Mouse (Mus musculus) CH12.LX (cell line): ENCODE results near the gene Siae. TPM values are rescaled to one million over a fixed set of nuclear protein-coding genes. Genes with fewer than 3 reads are reported as not detected.
A peak's percentile ranks its signal among the peaks of the same experiment; 100 is the strongest.

Experiments
- DNase-seq: peaks from one replicate; pipeline ENCODE4 v3.0.0-alpha.2; 2013; ENCODE audit errors: extremely low read depth
- H3K27ac ChIP-seq: 2 replicates; pipeline ENCODE4 v1.5.1; 2012; ENCODE audit warnings: low read depth, mild to moderate bottlenecking, control low read depth, moderate library complexity; ENCODE audit not compliant: insufficient read depth
- H3K27me3 ChIP-seq: replicated peaks from 2 replicates; pipeline ENCODE3; 2012; ENCODE audit warnings: inconsistent platforms
- H3K36me3 ChIP-seq, 2 experiments: replicated peaks in 1 of 2; 2 replicates each; pipeline versions ENCODE3 to v1.6.1; 2012; ENCODE audit warnings: inconsistent platforms in 1 of 2, low read length in 1 of 2, mild to moderate bottlenecking in 1 of 2, mixed read lengths in 1 of 2, moderate library complexity in 1 of 2; ENCODE audit not compliant: control insufficient read depth in 1 of 2, insufficient read depth in 1 of 2
- H3K4me1 ChIP-seq, 2 experiments: 2 replicates each; pipeline ENCODE4 v1.6.1; 2012; ENCODE audit warnings: inconsistent platforms in 1 of 2, moderate library complexity in 1 of 2; ENCODE audit not compliant: insufficient read depth in 2 of 2, control insufficient read depth in 1 of 2
- H3K4me2 ChIP-seq: 2 replicates; pipeline ENCODE4 v1.6.1; 2012; ENCODE audit warnings: low read depth, mild to moderate bottlenecking, control low read depth; ENCODE audit not compliant: poor library complexity, insufficient read depth, severe bottlenecking
- H3K4me3 ChIP-seq, 3 experiments: fragments of 150-350 bp in 1 of 3; sonication (generic) in 1 of 3; replicated peaks in 1 of 3; 2 replicates each; pipeline versions ENCODE3 to v1.5.1; 2011 to 2012; ENCODE audit warnings: low read depth in 2 of 3, low read length in 2 of 3, mild to moderate bottlenecking in 2 of 3, moderate library complexity in 2 of 3, control low read depth in 1 of 3, improper control_type of control experiment in 1 of 3, inconsistent platforms in 1 of 3, mixed read lengths in 1 of 3; ENCODE audit not compliant: poor library complexity in 1 of 3
- H3K79me2 ChIP-seq: replicated peaks from 2 replicates; pipeline ENCODE4 v1.6.1; 2012; ENCODE audit warnings: mild to moderate bottlenecking, moderate library complexity; ENCODE audit not compliant: control insufficient read depth, poor library complexity, insufficient read depth, severe bottlenecking; ENCODE audit errors: extremely low read depth
- H3K9ac ChIP-seq: 2 replicates; pipeline ENCODE4 v1.6.1; 2012; ENCODE audit warnings: low read depth, mild to moderate bottlenecking, control low read depth, moderate library complexity; ENCODE audit not compliant: insufficient read depth
- H3K9me3 ChIP-seq: replicated peaks from 2 replicates; pipeline ENCODE3; 2012; ENCODE audit warnings: low read length, inconsistent platforms, mixed read lengths
- BHLHE40 ChIP-seq: IDR thresholded peaks from 2 replicates; pipeline ENCODE4 v1.6.1; 2011; ENCODE audit warnings: mild to moderate bottlenecking, low read depth, low read length, improper control_type of control experiment
- CHD2 ChIP-seq: IDR thresholded peaks from 2 replicates; pipeline ENCODE4 v1.6.1; 2011; ENCODE audit warnings: low read length, improper control_type of control experiment
- CTCF ChIP-seq, 2 experiments: IDR thresholded peaks in 1 of 2; conservative IDR thresholded peaks in 1 of 2; 2 replicates each; pipeline ENCODE4 v1.5.1; 2011 to 2012; ENCODE audit warnings: low read depth in 2 of 2, low read length in 2 of 2, improper control_type of control experiment in 1 of 2, inconsistent platforms in 1 of 2, mild to moderate bottlenecking in 1 of 2, moderate library complexity in 1 of 2
- ELF1 ChIP-seq: IDR thresholded peaks from 2 replicates; pipeline ENCODE4 v1.6.1; 2014; ENCODE audit warnings: low read depth, mild to moderate bottlenecking, inconsistent platforms, low read length, improper control_type of control experiment
- ETS1 ChIP-seq: conservative IDR thresholded peaks from 2 replicates; pipeline ENCODE4 v1.6.1; 2012; ENCODE audit warnings: low read depth, mild to moderate bottlenecking, inconsistent platforms, low read length, improper control_type of control experiment, moderate library complexity
- GABPA ChIP-seq: IDR thresholded peaks from 2 replicates; pipeline ENCODE4 v1.6.1; 2012; ENCODE audit warnings: low read depth, low read length, improper control_type of control experiment, inconsistent platforms; ENCODE audit not compliant: insufficient replicate concordance
- JUN ChIP-seq: IDR thresholded peaks from 2 replicates; pipeline ENCODE4 v1.6.1; 2011; ENCODE audit warnings: low read depth, mild to moderate bottlenecking, low read length, improper control_type of control experiment, moderate library complexity; ENCODE audit not compliant: insufficient read depth
- JUND ChIP-seq: conservative IDR thresholded peaks from 2 replicates; pipeline ENCODE4 v1.6.1; 2011; ENCODE audit warnings: low read depth, low read length, improper control_type of control experiment
- MYC ChIP-seq: IDR thresholded peaks from 2 replicates; pipeline ENCODE4 v1.6.1; 2011; ENCODE audit warnings: low read depth, mild to moderate bottlenecking, improper control_type of control experiment, low read length
- NELFE ChIP-seq: IDR thresholded peaks from 2 replicates; pipeline ENCODE4 v1.6.1; 2011; ENCODE audit warnings: low read depth, low read length, improper control_type of control experiment
- NRF1 ChIP-seq: IDR thresholded peaks from 2 replicates; pipeline ENCODE4 v1.6.1; 2014; ENCODE audit warnings: low read depth, mild to moderate bottlenecking, inconsistent platforms, low read length, improper control_type of control experiment, moderate library complexity
- PAX5 ChIP-seq: IDR thresholded peaks from 2 replicates; pipeline ENCODE4 v1.6.1; 2012; ENCODE audit warnings: low read length, inconsistent platforms, mixed read lengths
- RAD21 ChIP-seq: IDR thresholded peaks from 2 replicates; pipeline ENCODE4 v1.6.1; 2011; ENCODE audit warnings: low read depth, mild to moderate bottlenecking, low read length, improper control_type of control experiment, moderate library complexity
- SMC3 ChIP-seq: IDR thresholded peaks from 2 replicates; pipeline ENCODE4 v1.6.1; 2011; ENCODE audit warnings: low read depth, low read length, improper control_type of control experiment
- TBP ChIP-seq: conservative IDR thresholded peaks from 2 replicates; pipeline ENCODE4 v1.6.1; 2011; ENCODE audit warnings: low read depth, low read length, improper control_type of control experiment
- UBTF ChIP-seq: IDR thresholded peaks from 2 replicates; pipeline ENCODE4 v1.6.1; 2012; ENCODE audit warnings: low read depth, mild to moderate bottlenecking, inconsistent platforms, low read length, improper control_type of control experiment, moderate library complexity
- USF1 ChIP-seq: IDR thresholded peaks from 2 replicates; pipeline ENCODE4 v1.6.1; 2014; ENCODE audit warnings: low read depth, mild to moderate bottlenecking, inconsistent platforms, low read length, improper control_type of control experiment
- USF2 ChIP-seq: conservative IDR thresholded peaks from 2 replicates; pipeline ENCODE4 v1.6.1; 2011; ENCODE audit warnings: low read depth, low read length, improper control_type of control experiment
- dilution Hi-C: fragments of 300-500 bp; cut with MboI; formaldehyde crosslinking; loops from 2 replicates; pipeline ENCODE4 v1.14.3; 2020; ENCODE audit warnings: low sequenced_read_pairs; ENCODE audit not compliant: extremely low pct_unique_long_range_greater_than_20kb, extremely low pct_ligation_motif_present
- in situ Hi-C: fragments of 300-500 bp; cut with MboI; formaldehyde crosslinking; loops from 3 replicates; pipeline ENCODE4 v1.14.3; 2019; ENCODE audit warnings: low sequenced_read_pairs, low pct_ligation_motif_present, low pct_unique_long_range_greater_than_20kb, mixed read lengths
- polyA plus RNA-seq: library from polyadenylated mRNA; unstranded; fragments of >175 nt; gene quantifications from 2 replicates; pipeline ENCODE4 v1.2.1, GENCODE M21; 2012; ENCODE audit warnings: low read depth; ENCODE audit not compliant: insufficient read length
- total RNA-seq, 2 experiments: library from RNA; depleted of rRNA; stranded (reverse); fragments of 300-350 nt in 1 of 2; fragments of >200 nt in 1 of 2; gene quantifications; 2 replicates each; pipeline ENCODE4 v1.2.3; 2012 to 2014

Siae gene
- total RNA-seq (2012; rRNA removed), result 5.7 and 8.6 TPM in 2 replicates
- 5.9 and 6.2 TPM in 2 replicates for total RNA-seq (2014; rRNA removed)
- 7.4 and 7.9 TPM in 2 replicates for polyA plus RNA-seq

DNA sequence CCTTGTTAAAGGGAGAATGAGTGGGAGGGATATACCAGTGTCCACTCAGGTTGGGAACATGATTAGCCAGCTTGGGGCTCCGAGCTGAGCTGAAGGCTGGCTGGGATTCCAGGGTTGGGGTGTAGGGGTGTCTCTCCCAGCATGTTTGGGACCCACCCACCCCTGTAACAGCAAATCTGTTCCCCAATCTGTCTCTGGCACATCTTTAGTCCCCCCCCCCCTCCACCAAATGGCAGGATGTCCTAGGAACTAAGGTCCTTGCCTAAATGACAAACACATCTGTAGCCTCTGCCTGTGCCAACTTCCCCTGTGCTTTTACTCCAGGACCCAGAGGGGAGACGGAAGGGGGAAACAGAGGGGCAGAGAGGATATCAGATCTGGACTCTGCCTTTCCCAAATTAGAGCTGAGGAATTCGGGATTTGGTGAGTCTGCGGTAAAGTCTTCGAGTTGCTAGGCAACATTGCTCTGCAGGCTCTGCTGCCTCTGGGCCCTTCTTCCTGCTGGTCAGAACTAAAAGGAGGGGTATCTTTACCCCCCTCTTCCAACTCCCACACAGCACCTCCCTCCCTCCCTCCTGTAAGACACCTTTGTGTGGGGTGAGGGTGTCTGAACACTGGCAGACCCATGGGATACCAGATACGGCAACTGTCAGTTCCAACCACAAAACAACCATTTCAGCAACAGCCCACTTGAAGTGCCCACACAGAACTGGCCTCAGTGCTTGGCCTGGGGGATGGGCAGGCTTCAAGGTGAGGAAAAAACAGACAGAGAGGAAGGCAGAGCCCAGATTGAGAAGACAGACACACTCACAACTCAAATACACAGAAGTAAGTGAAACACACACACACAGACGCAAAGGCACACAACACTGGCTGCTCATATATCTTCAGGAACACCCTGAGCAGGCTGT lies at the start of gene Siae:
Gene Siae, plus strand, starts transcription at position 861 of the 911 bp plus-strand sequence.
- Histone ChIP-seq H3K4me1 (peaks cover 6 to 45% of the 10 kb centered on the region in 2 experiments), H3K4me2 (no peak within 1 kb of the TSS), H3K27me3 (peaks cover 28% of the 10 kb centered on the region), H3K9ac (no peak within 1 kb of the TSS), H3K79me2 (no peaks in the 10 kb centered on the region), H3K36me3 (no peaks in the 10 kb centered on the region), H3K4me3 (no peak within 1 kb of the TSS), H3K9me3 (no peaks in the 10 kb centered on the region), H3K27ac (no peak within 1 kb of the TSS)
- no peak for TF ChIP-seq SMC3
- TF ChIP-seq ETS1, result no peak
- in situ Hi-C loops (no loop called here), dilution Hi-C loops (no loop called here)
- no peak for DNase-seq

DNA sequence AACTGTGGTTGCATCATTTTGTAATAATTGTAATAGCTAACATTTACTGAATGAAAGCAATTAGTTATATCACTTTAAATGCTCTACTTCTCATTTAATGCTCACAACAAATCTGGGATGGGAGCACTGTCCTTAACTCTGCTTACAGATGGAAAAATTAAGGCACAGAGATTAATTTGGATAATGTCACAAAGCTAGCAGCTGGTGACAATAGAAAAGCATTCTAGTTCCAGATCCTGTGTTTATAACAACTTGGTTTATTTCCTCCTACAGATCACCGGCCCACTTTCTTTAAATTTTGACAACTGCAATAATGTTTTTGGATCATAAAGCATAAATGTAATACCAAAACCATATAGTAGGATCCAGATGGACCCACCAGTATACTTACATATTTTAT lies 49.5 kb upstream of the Siae start:
- dilution Hi-C loops, result no loop called here
- no peaks in the 10 kb centered on the region for H3K27me3 ChIP-seq
- peaks cover 0 to 6% of the 10 kb centered on the region in 2 experiments for H3K36me3 ChIP-seq
- no peak overlapping the region for H3K4me3 ChIP-seq
- TF ChIP-seq UBTF, result no peak
- TF ChIP-seq PAX5, result no peak
- TF ChIP-seq NELFE, result no peak
- TF ChIP-seq NRF1, result no peak
- TF ChIP-seq MYC, result no peak
- no peak for TF ChIP-seq GABPA
- TF ChIP-seq ELF1, result no peak
- TF ChIP-seq JUND, result no peak
- no peak for TF ChIP-seq JUN
- H3K9me3 ChIP-seq, result no peaks in the 10 kb centered on the region
- H3K4me1 ChIP-seq, result peaks cover 0 to 3% of the 10 kb centered on the region in 2 experiments; a peak in 1 of 4 replicates
- no peak overlapping the region for H3K9ac ChIP-seq
- in situ Hi-C loops, result no loop called here
- H3K79me2 ChIP-seq, result peaks cover 4% of the 10 kb centered on the region; the same call in 1 of the 2 replicates
- no peak overlapping the region for H3K4me2 ChIP-seq
- DNase-seq, result no peak
- no peak overlapping the region for H3K27ac ChIP-seq

DNA sequence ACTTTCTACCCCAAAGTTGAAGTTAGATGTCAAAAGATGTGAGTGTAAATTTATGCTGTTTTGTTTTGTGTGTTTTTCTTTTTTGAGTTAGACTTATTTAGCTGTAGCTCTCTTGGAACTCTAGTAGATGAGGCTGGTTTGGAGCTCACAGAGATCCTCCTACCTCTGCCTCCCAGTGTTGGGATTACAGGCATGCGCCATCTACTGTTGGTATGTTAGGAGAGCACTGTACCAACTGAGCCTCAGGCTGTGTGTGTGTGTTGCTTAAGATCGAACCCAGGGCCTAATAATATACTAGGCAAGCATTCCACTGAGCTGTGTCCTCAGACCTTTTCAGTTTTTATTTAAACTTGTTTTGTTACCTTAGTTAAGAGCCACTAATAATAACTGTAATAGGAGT lies 43.4 kb upstream of the Siae start:
- no peaks in the 10 kb centered on the region for H3K9me3 ChIP-seq
- peak; percentile 32 for DNase-seq
- in situ Hi-C loops, result no loop called here
- H3K27me3 ChIP-seq, result no peaks in the 10 kb centered on the region
- no peak overlapping the region for H3K9ac ChIP-seq
- H3K4me3 ChIP-seq, result no peak overlapping the region
- TF ChIP-seq SMC3, result peak; percentile 64
- no peak for TF ChIP-seq NRF1
- TF ChIP-seq BHLHE40, result no peak
- no peak for TF ChIP-seq UBTF
- peak; percentile 34 for TF ChIP-seq RAD21
- no peak for TF ChIP-seq USF2
- peak; percentile 20 to 66; a peak in 3 of 4 replicates for TF ChIP-seq CTCF (conservative IDR thresholded peaks at IDR 0.05 in 1 of 2, IDR thresholded peaks at IDR 0.05 in 1 of 2; ENCODE audit: low read depth in 2 of 2, low read length in 2 of 2)
- TF ChIP-seq ETS1, result no peak
- TF ChIP-seq TBP, result no peak
- no peak for TF ChIP-seq CHD2
- TF ChIP-seq USF1, result no peak
- TF ChIP-seq, all 38 proteins: peak for 3
- no peak overlapping the region for H3K27ac ChIP-seq
- H3K79me2 ChIP-seq, result peaks cover 3% of the 10 kb centered on the region; the same call in 1 of the 2 replicates
- dilution Hi-C loops, result no loop called here
- H3K4me2 ChIP-seq, result no peak overlapping the region
- H3K4me1 ChIP-seq, result peaks cover under 1 to 25% of the 10 kb centered on the region in 2 experiments
- H3K36me3 ChIP-seq, result peaks cover 0 to 3% of the 10 kb centered on the region in 2 experiments
